In the genomic region with DNA sequence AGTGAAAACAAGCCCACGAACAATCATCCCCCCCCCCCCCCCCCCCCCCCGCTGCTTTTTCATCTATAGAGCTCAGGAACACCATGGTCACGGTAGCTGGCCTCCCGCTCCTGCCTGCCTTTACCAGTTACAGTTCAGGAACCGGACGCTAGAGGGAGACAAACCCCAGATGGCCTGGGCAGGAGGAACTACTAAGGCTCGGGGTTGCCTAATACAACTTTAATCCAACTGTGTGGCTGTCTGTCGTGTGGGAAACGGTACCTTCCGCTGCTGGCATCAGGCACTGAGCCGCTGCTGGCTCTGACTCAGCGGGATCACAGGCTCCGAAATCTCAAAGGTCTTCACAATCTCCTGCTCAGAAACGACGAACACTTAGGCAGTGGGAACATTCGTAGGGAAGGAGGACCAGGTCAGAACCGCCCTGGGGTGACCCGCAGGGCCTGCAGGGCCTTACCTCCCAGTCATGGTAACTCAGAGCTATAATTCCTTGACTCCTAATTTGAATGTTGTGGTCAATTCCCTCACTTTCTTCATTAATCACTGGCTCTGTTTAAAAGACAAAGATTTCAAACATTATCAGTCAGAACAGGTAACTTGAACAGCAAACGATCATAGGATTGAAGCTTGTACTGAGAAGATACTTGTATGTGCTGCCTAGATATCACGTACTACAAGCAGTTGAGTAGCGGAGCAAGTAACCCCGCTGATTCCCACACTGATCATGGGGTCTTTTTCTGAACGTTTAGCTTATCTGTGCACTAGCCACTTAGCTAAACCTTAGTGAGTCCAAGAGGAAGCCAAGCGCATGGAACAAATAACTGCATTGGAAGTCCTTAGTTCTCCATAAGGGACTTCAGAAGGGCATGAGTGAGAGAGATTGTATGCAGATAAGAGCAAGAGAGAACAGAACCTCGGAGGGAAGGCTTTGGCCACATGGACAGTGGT, we compare ENCODE assay signal across 8 mouse cellular contexts. TPM values are rescaled to one million over a fixed set of nuclear protein-coding genes. Genes with fewer than 3 reads are reported as not detected.
DNase-seq lines count a peak whose midpoint lies in the region; ATAC-seq and TF ChIP-seq lines count a peak whose summit lies in the region.

No protein-coding gene starts in this region.

- H3K27ac ChIP-seq in embryonic facial prominence, embryonic 14.5 days (replicated peaks; ENCODE audit: low read depth, low read length): no peak overlapping the region
- no peak overlapping the region for H3K27ac ChIP-seq in limb, embryonic 12.5 days
- no peak overlapping the region for H3K27ac ChIP-seq in midbrain, embryonic 16.5 days (ENCODE audit: low read length)
- H3K27ac ChIP-seq in spleen, adult 2 months (ENCODE audit: insufficient read depth, low read length): no peak overlapping the region

- DNase-seq in 3134 (ENCODE audit: extremely low read depth, insufficient read length, low spot score): peak; percentile 76
- peak; percentile 90 for DNase-seq in adrenal gland, postnatal 25 days
- DNase-seq in embryonic facial prominence, embryonic 14.5 days (ENCODE audit: low spot score): peak; percentile 81
- DNase-seq in heart, adult 8-10 months (ENCODE audit: low spot score): peak; percentile 90
- DNase-seq in kidney, adult 8-10 months: peak; percentile 85 to 92
- DNase-seq in spleen, adult 2 months (ENCODE audit: low read depth in 1 of 2, low spot score in 2 of 2): peak; percentile 68 to 85

- peak; percentile 89 for ATAC-seq in embryonic facial prominence, embryonic 14.5 days (ENCODE audit: low read depth)
- peak; percentile 63; the same call in 1 of the 2 replicates for ATAC-seq in limb, embryonic 12.5 days (ENCODE audit: insufficient number of reproducible peaks, insufficient read depth, low FRiP score, low TSS enrichment, low read depth)
- ATAC-seq in midbrain, embryonic 16.5 days: peak; percentile 62; the same call in 1 of the 2 replicates

- H3K9ac ChIP-seq in embryonic facial prominence, embryonic 14.5 days (ENCODE audit: low read depth, low read length): no peak overlapping the region
- no peak overlapping the region for H3K9ac ChIP-seq in limb, embryonic 12.5 days (replicated peaks)
- no peak overlapping the region for H3K9ac ChIP-seq in midbrain, embryonic 16.5 days (ENCODE audit: low read depth, low read length)

- no peak overlapping the region for H3K4me3 ChIP-seq in embryonic facial prominence, embryonic 14.5 days (ENCODE audit: low read depth, low read length)
- H3K4me3 ChIP-seq in limb, embryonic 12.5 days (replicated peaks): no peak overlapping the region
- H3K4me3 ChIP-seq in midbrain, embryonic 16.5 days (ENCODE audit: low read depth, low read length): no peak overlapping the region
- H3K4me3 ChIP-seq in spleen, adult 2 months (ENCODE audit: extremely low read depth, insufficient read depth, insufficient read length): no peak overlapping the region

- H3K4me1 ChIP-seq in embryonic facial prominence, embryonic 14.5 days (ENCODE audit: control insufficient read depth, insufficient read depth, low read length): no peaks in the 10 kb centered on the region
- H3K4me1 ChIP-seq in limb, embryonic 12.5 days (replicated peaks): no peaks in the 10 kb centered on the region
- H3K4me1 ChIP-seq in midbrain, embryonic 16.5 days (ENCODE audit: control insufficient read depth, insufficient read depth, low read length): peaks cover 3% of the 10 kb centered on the region; the same call in 1 of the 2 replicates
- no peaks in the 10 kb centered on the region for H3K4me1 ChIP-seq in spleen, adult 2 months (ENCODE audit: control insufficient read depth, insufficient read depth, insufficient read length)

- TF ChIP-seq CTCF in spleen, adult 2 months (IDR thresholded peaks at IDR 0.05; ENCODE audit: extremely low read depth, insufficient read depth, insufficient read length, insufficient replicate concordance): peak; percentile 90; the same call in 1 of the 2 replicates

- H3K4me2 ChIP-seq in embryonic facial prominence, embryonic 14.5 days (ENCODE audit: low read depth, low read length): no peak overlapping the region
- H3K4me2 ChIP-seq in limb, embryonic 12.5 days: no peak overlapping the region
- no peak overlapping the region for H3K4me2 ChIP-seq in midbrain, embryonic 16.5 days (ENCODE audit: low read length)

- H3K27me3 ChIP-seq in embryonic facial prominence, embryonic 14.5 days (replicated peaks; ENCODE audit: control insufficient read depth, insufficient read depth, low read length): no peaks in the 10 kb centered on the region
- no peaks in the 10 kb centered on the region for H3K27me3 ChIP-seq in limb, embryonic 12.5 days
- no peaks in the 10 kb centered on the region for H3K27me3 ChIP-seq in midbrain, embryonic 16.5 days (ENCODE audit: control insufficient read depth, insufficient read depth, low read depth, low read length)
- no peaks in the 10 kb centered on the region for H3K27me3 ChIP-seq in spleen, adult 2 months (ENCODE audit: control insufficient read depth, insufficient read depth, low read length)

- H3K9me3 ChIP-seq in embryonic facial prominence, embryonic 14.5 days (ENCODE audit: control insufficient read depth, low read length): no peaks in the 10 kb centered on the region
- no peaks in the 10 kb centered on the region for H3K9me3 ChIP-seq in limb, embryonic 12.5 days
- H3K9me3 ChIP-seq in midbrain, embryonic 16.5 days (replicated peaks; ENCODE audit: control insufficient read depth, low read length, poor library complexity, severe bottlenecking): no peaks in the 10 kb centered on the region

- TF ChIP-seq POLR2A in spleen, adult 2 months (IDR thresholded peaks at IDR 0.05; ENCODE audit: low read depth, low read length): no peak

- H3K36me3 ChIP-seq in embryonic facial prominence, embryonic 14.5 days (ENCODE audit: control insufficient read depth, insufficient read depth, low read length): peaks cover 78% of the 10 kb centered on the region
- peaks cover 91% of the 10 kb centered on the region for H3K36me3 ChIP-seq in limb, embryonic 12.5 days
- H3K36me3 ChIP-seq in midbrain, embryonic 16.5 days (ENCODE audit: control insufficient read depth, insufficient read depth, low read length): peaks cover 7% of the 10 kb centered on the region
- H3K36me3 ChIP-seq in spleen, adult 2 months (ENCODE audit: control insufficient read depth, insufficient read depth, low read length): peaks cover 20% of the 10 kb centered on the region

- 53% methylated on average over 24 of the region's 25 CpGs for WGBS in embryonic facial prominence, embryonic 14.5 days
- WGBS in limb, embryonic 12.5 days: 54% methylated on average over 25 of the region's 25 CpGs
- WGBS in midbrain, embryonic 16.5 days: 44% methylated on average over 24 of the region's 25 CpGs
- WGBS in spleen, adult 2 months: 44% methylated on average over 24 of the region's 25 CpGs

RNA-seq across cellular contexts. Expression of a gene that starts 13.4 kb away (rescaled TPM):
- total RNA-seq in adrenal gland, postnatal 25 days (2021): 42.2 and 49.2 TPM in 2 replicates
- 57.9 and 60.4 TPM in 2 replicates for polyA plus RNA-seq in embryonic facial prominence, embryonic 14.5 days (2014; fragmentation: Nextera tagmentation; extraction: Ambion mirVana)
- total RNA-seq in heart, adult 8-10 months (2022): 10 to 100 TPM; 31.2 to 46.0 (median 36.4) TPM
- 44.4 and 50.6 TPM in 2 replicates for polyA plus RNA-seq in limb, embryonic 12.5 days (2016; fragmentation: Nextera tagmentation; extraction: Ambion mirVana)
- 117 and 120 TPM in 2 replicates for polyA plus RNA-seq in midbrain, embryonic 16.5 days (2015; fragmentation: Nextera tagmentation; extraction: Ambion mirVana)
- polyA plus RNA-seq in spleen, adult 2 months (2012; rRNA removed): 4.2 and 5.3 TPM in 2 replicates

RNA-seq across cellular contexts. Expression of a gene that starts 39.3 kb away (rescaled TPM):
- total RNA-seq in adrenal gland, postnatal 25 days (2021): 61.8 and 91.4 TPM in 2 replicates
- 142 and 159 TPM in 2 replicates for polyA plus RNA-seq in embryonic facial prominence, embryonic 14.5 days (2014; fragmentation: Nextera tagmentation; extraction: Ambion mirVana)
- 10 to 100 TPM; 38.8 to 51.0 (median 43.0) TPM for total RNA-seq in heart, adult 8-10 months (2022)
- polyA plus RNA-seq in limb, embryonic 12.5 days (2016; fragmentation: Nextera tagmentation; extraction: Ambion mirVana): 200 and 213 TPM in 2 replicates
- polyA plus RNA-seq in midbrain, embryonic 16.5 days (2015; fragmentation: Nextera tagmentation; extraction: Ambion mirVana): 70.3 and 73.2 TPM in 2 replicates
- polyA plus RNA-seq in spleen, adult 2 months (2012; rRNA removed): 43.9 and 76.0 TPM in 2 replicates

RNA-seq across cellular contexts. Expression of a gene that starts 43.6 kb away (rescaled TPM):
- total RNA-seq in adrenal gland, postnatal 25 days (2021): 40.0 and 46.6 TPM in 2 replicates
- 42.2 and 44.4 TPM in 2 replicates for polyA plus RNA-seq in embryonic facial prominence, embryonic 14.5 days (2014; fragmentation: Nextera tagmentation; extraction: Ambion mirVana)
- 100 to 1,000 TPM; 403 to 491 (median 419) TPM for total RNA-seq in heart, adult 8-10 months (2022)
- polyA plus RNA-seq in limb, embryonic 12.5 days (2016; fragmentation: Nextera tagmentation; extraction: Ambion mirVana): 34.8 and 41.3 TPM in 2 replicates
- polyA plus RNA-seq in midbrain, embryonic 16.5 days (2015; fragmentation: Nextera tagmentation; extraction: Ambion mirVana): 61.1 and 66.3 TPM in 2 replicates
- polyA plus RNA-seq in spleen, adult 2 months (2012; rRNA removed): 4.3 and 5.5 TPM in 2 replicates
